Mouse (Mus musculus): Measurements from ENCODE around the gene Ankfn1.

Gene Ankfn1

GRCm38 (mm10) chr11:89370373-89370772 lies 407.1 kb downstream of the Ankfn1 start:
- no peak for DNase-seq (ENCODE audit: low spot score)

- DNase-seq (ENCODE audit: low spot score), result no peak
Measured at GRCm38 (mm10) chr11:89363981-89364380, 413.5 kb downstream of the Ankfn1 start.

- no peak for DNase-seq (ENCODE audit: low spot score)
Measured at GRCm38 (mm10) chr11:89360895-89361294, 416.6 kb downstream of the Ankfn1 start.

GRCm38 (mm10) chr11:89358546-89358945 lies 418.9 kb downstream of the Ankfn1 start:
- DNase-seq (ENCODE audit: low spot score), result no peak

GRCm38 (mm10) chr11:89356479-89356878 lies 421.0 kb downstream of the Ankfn1 start:
- no peak for DNase-seq (ENCODE audit: low spot score)

GRCm38 (mm10) chr11:89356018-89356417 lies 421.4 kb downstream of the Ankfn1 start:
- no peak for DNase-seq (ENCODE audit: low spot score)

GRCm38 (mm10) chr11:89340238-89340637 lies 437.2 kb downstream of the Ankfn1 start:
- DNase-seq (ENCODE audit: low spot score), result no peak
